Mouse (Mus musculus) hindbrain, embryonic 14.5 days (tissue): ENCODE measurements around the gene Fam162a. TPM values are rescaled to one million over a fixed set of nuclear protein-coding genes. Genes with fewer than 3 reads are reported as not detected.

Experiments used
- ATAC-seq: fragments of 200-750 bp; cut with Nextera tagmentation; 2 replicates; pipeline ENCODE4 v1.8.0; 2017; ENCODE audit warnings: moderate number of reproducible peaks, mild to moderate bottlenecking, moderate TSS enrichment, moderate library complexity; ENCODE audit not compliant: low FRiP score
- DNase-seq: peaks from one replicate; pipeline ENCODE4 v3.0.0-alpha.2; 2015; ENCODE audit warnings: low spot score
- H3K27ac ChIP-seq: fragments of 300-500 bp; sonication (generic); 2 replicates; pipeline ENCODE4 v1.5.1; 2014; ENCODE audit warnings: mild to moderate bottlenecking, moderate library complexity
- H3K27me3 ChIP-seq: fragments of 300-500 bp; sonication (generic); 2 replicates; pipeline ENCODE4 v1.6.1; 2014; ENCODE audit warnings: mild to moderate bottlenecking, low read length, mixed read lengths; ENCODE audit not compliant: control insufficient read depth, insufficient read depth
- H3K36me3 ChIP-seq: fragments of 300-500 bp; sonication (generic); replicated peaks from 2 replicates; pipeline ENCODE4 v1.6.1; 2014; ENCODE audit not compliant: control insufficient read depth, insufficient read depth
- H3K4me1 ChIP-seq: fragments of 300-500 bp; sonication (generic); replicated peaks from 2 replicates; pipeline ENCODE4 v1.6.1; 2014; ENCODE audit warnings: antibody characterized with exemption, low read length, mixed read lengths; ENCODE audit not compliant: control insufficient read depth, insufficient read depth
- H3K4me2 ChIP-seq: fragments of 300-500 bp; sonication (generic); replicated peaks from 2 replicates; pipeline ENCODE4 v1.6.1; 2014; ENCODE audit warnings: mild to moderate bottlenecking, moderate library complexity
- H3K4me3 ChIP-seq: fragments of 300-500 bp; sonication (generic); replicated peaks from 2 replicates; pipeline ENCODE4 v1.5.1; 2014; ENCODE audit warnings: mild to moderate bottlenecking, low read length
- H3K9ac ChIP-seq: fragments of 300-500 bp; sonication (generic); 2 replicates; pipeline ENCODE4 v1.6.1; 2014
- H3K9me3 ChIP-seq: fragments of 300-500 bp; sonication (generic); 2 replicates; pipeline ENCODE4 v1.6.1; 2016; ENCODE audit warnings: low read length; ENCODE audit not compliant: control insufficient read depth
- WGBS: fragments of 180-500 bp; shearing (Covaris S2); extraction: QIAGEN DNeasy Blood & Tissue Kit; methylation state at CpG from one replicate; pipeline ENCODE4 v1.1.7; 2014; 5-methylcytosine and 5-hydroxymethylcytosine counted together
- polyA plus RNA-seq: library from polyadenylated mRNA; unstranded; fragments of >200 nt; fragmentation: Nextera tagmentation; extraction: Ambion mirVana; gene quantifications from 2 replicates; pipeline ENCODE4 v1.2.1, GENCODE M21; 2014

Fam162a gene
- polyA plus RNA-seq, 1 experiment from 2014 or later = 139 TPM

DNA sequence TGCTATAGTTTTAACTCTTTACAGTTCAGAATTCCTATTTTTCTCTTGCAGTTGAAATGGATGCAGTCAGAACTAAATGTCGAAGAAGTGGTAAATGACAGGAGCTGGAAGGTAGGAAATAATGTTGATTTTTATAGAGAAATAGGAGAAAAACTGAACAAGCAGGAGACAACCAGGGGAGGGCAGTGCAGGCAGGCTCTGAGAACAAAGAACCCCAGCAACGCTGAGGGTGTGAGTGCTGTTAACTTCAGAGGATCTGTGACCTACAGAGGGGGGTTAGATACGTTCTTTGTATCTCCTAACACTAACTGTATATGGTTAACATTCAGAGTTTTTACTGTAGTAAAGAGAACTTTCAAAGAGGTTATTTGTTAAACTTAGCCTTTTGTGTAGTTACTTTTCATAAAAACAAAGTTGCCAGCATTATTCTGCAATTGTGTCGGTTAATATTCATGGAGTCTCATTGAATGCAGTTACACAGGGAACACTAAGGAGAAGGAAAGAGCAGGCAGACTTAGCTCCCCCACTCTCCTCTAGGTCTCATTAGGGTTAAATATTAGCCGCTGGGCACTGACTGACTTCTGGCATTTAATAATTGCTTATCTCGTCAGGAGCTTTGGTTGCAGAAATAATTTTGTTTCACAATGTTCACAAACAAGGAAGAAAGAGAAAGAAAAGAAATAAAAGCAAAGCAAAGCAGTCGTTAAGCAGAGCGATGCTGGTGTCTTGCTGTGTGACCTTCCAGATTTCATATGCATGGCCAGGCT, 18.6 kb upstream of the Fam162a start:
- Histone ChIP-seq H3K4me1 (no peaks in the 10 kb centered on the region), H3K9me3 (no peaks in the 10 kb centered on the region), H3K4me3 (no peak overlapping the region), H3K27ac (no peak overlapping the region), H3K9ac (no peak overlapping the region), H3K27me3 (no peaks in the 10 kb centered on the region), H3K36me3 (peaks cover 48% of the 10 kb centered on the region), H3K4me2 (no peak overlapping the region)
- 71% methylated on average over 8 of the region's 8 CpGs for WGBS
- ATAC-seq = no peak
- DNase-seq = no peak

DNA sequence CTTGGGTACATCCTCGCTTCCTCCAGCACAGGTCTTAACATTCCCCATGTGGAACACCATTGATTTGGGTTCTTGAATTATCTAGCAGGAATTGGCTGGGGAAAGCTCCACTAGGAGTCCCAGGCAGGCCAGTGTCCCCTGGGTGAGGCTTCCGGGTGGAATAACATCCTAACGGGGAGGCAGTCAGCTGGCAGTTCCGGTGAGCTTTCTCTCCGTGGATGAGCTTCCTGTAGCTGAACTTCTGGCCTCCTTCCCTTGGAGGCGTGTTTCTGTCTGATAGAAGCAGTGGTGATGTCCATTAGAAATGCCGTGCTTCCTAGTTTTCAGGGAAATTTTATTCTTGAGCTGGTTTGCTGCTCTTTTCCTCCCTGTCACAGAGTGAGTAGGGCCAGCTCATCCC, 17.7 kb upstream of the Fam162a start:
- Histone ChIP-seq H3K4me3 (no peak overlapping the region), H3K27me3 (no peaks in the 10 kb centered on the region), H3K4me2 (no peak overlapping the region), H3K36me3 (peaks cover 52% of the 10 kb centered on the region), H3K4me1 (no peaks in the 10 kb centered on the region), H3K9ac (no peak overlapping the region), H3K27ac (no peak overlapping the region), H3K9me3 (no peaks in the 10 kb centered on the region)
- 93% methylated on average over 7 of the region's 7 CpGs for WGBS
- no peak for ATAC-seq
- DNase-seq = no peak

DNA sequence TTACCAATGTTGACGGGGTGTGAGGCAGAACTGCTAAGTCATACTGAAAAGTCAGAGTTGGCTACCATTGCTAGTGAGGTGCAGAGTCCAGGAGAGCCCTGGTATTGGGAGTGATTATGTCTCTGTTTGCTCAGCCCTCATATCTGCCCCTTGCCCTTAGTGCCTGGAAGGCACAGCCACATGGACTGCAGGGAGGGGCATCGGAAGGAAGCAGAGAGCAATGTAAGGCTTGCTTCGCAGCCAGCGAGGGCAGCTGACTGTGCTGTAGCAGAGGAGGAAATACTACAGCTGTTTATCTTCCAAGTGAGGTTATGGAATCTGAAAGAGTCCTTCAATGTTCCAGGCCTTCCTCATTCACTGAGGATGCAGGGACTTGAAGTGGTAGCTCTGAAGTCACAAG, 16.5 kb upstream of the Fam162a start:
- DNase-seq = no peak
- Histone ChIP-seq H3K4me3 (no peak overlapping the region), H3K4me1 (no peaks in the 10 kb centered on the region), H3K36me3 (peaks cover 63% of the 10 kb centered on the region), H3K9ac (no peak overlapping the region), H3K9me3 (no peaks in the 10 kb centered on the region), H3K27me3 (no peaks in the 10 kb centered on the region), H3K27ac (no peak overlapping the region), H3K4me2 (no peak overlapping the region)
- 94% methylated on average over 4 of the region's 4 CpGs for WGBS
- ATAC-seq = no peak

DNA sequence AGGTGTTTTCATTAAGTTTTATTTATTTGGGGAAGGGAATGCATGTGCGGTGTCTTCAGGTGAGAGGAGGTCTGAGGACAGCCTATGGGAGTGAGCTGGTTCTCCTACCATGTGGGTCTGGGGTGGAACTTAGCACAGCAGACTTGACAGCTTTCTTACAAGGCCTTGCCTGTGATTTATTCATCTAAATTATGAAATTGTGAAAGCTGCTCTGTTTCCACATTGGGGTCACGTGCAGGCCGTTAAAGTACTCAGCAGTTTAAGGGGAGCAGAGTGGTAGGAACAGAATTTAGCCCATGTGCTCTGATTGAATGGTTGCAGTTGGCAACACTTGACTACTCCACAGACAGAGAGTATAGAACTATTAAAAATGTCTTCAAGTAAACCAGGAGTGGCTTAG, 8.5 kb upstream of the Fam162a start:
- H3K9me3 ChIP-seq = no peaks in the 10 kb centered on the region
- DNase-seq (no peak), ATAC-seq (no peak)
- no peak overlapping the region for H3K4me2 ChIP-seq
- H3K4me3 ChIP-seq = no peak overlapping the region
- H3K27ac ChIP-seq = no peak overlapping the region
- H3K9ac ChIP-seq = no peak overlapping the region
- H3K4me1 ChIP-seq = no peaks in the 10 kb centered on the region
- no peaks in the 10 kb centered on the region for H3K27me3 ChIP-seq
- WGBS = 94% methylated on average over 3 of the region's 3 CpGs
- H3K36me3 ChIP-seq = peaks cover 17% of the 10 kb centered on the region; the same call in 1 of the 2 replicates

DNA sequence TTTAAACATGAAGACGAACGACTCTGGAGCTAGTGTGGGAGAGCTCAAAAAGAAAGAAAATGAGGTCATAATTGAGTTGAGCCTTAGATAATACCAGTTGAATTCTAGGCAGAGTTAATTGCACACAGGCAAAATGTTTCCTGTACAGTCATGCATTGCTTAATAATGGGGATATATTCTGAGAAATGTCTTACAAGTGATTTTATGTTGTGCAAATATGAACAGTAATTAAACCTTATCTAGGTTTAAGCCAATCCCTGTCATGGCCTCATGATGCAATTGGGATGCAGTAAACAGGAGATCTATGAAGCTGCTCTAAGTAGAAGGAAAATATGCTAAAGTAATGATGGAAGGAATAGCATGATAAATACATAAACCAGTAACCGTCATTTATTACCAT, 3.4 kb upstream of the Fam162a start:
- Histone ChIP-seq H3K27me3 (no peaks in the 10 kb centered on the region), H3K4me3 (no peak overlapping the region), H3K4me1 (peaks cover 10% of the 10 kb centered on the region), H3K9me3 (no peaks in the 10 kb centered on the region), H3K4me2 (no peak overlapping the region), H3K36me3 (no peaks in the 10 kb centered on the region; the same call in 1 of the 2 replicates), H3K27ac (no peak overlapping the region), H3K9ac (no peak overlapping the region)
- WGBS = 92% methylated on average over 3 of the region's 3 CpGs
- DNase-seq (no peak), ATAC-seq (no peak)

DNA sequence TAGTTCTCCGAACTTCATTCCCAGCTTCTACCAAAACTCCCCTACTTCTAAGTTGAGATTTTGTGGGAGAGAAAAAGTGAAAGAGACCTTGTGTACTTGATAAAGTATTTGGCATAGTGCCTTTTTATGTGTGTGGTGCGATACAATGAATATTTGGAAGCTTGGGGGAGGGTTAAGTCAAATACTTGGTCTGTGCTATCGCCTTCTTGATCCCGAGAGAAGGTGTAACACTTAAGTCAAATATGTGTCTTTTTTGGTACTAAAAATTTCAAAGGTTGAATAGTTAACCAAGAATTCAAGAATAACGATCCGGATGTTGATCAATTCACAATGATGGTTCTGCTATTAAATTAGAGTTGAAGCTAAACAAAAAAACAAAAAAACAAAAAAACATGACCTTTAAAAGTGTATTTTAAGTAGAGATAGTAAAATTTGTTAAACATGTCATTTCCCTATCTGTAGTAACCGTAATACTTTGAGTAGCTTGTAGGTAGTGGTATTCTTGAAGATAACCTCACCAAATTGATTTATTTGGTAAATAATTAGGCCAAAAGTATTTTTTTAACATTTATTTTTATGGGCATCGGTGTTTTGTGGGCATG, 1.1 kb upstream of the Fam162a start:
- peak overlapping the region; percentile 85 for H3K4me2 ChIP-seq
- ATAC-seq (no peak), DNase-seq (no peak)
- peaks cover 19% of the 10 kb centered on the region for H3K4me1 ChIP-seq
- no peaks in the 10 kb centered on the region for H3K9me3 ChIP-seq
- no peaks in the 10 kb centered on the region for H3K36me3 ChIP-seq
- peak overlapping the region; percentile 76 for H3K4me3 ChIP-seq
- H3K9ac ChIP-seq = peak overlapping the region; percentile 90
- H3K27me3 ChIP-seq = no peaks in the 10 kb centered on the region
- 29% methylated on average over 8 of the region's 8 CpGs for WGBS
- peak overlapping the region; percentile 100 for H3K27ac ChIP-seq

DNA sequence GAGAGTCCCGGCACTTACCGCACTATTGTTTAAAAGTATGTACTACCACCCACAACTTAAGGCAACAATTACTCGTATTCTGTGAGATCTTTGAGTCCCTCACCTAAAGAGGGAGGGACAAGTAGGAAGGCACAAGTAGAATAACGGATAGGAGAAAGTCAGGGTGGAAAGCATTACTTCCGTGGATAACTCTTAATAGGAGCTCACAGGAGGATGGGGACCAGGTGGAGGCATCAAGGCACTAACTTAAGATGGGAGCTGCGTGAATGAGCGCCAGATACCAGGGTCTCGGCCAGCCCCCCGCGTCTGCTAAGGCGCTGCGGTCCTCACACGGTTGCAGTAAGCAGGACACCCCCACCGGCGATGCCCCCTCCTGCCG, 334 bp downstream of the Fam162a start:
- WGBS = 0% methylated on average over 16 of the region's 16 CpGs
- Histone ChIP-seq H3K4me3 (peak overlapping the region; percentile 76), H3K9me3 (no peaks in the 10 kb centered on the region), H3K9ac (peak overlapping the region; percentile 90), H3K27ac (peak overlapping the region; percentile 100), H3K4me2 (peak overlapping the region; percentile 85), H3K27me3 (no peaks in the 10 kb centered on the region), H3K36me3 (no peaks in the 10 kb centered on the region), H3K4me1 (peaks cover 19% of the 10 kb centered on the region)
- DNase-seq (peak; percentile 27), ATAC-seq (no peak)

DNA sequence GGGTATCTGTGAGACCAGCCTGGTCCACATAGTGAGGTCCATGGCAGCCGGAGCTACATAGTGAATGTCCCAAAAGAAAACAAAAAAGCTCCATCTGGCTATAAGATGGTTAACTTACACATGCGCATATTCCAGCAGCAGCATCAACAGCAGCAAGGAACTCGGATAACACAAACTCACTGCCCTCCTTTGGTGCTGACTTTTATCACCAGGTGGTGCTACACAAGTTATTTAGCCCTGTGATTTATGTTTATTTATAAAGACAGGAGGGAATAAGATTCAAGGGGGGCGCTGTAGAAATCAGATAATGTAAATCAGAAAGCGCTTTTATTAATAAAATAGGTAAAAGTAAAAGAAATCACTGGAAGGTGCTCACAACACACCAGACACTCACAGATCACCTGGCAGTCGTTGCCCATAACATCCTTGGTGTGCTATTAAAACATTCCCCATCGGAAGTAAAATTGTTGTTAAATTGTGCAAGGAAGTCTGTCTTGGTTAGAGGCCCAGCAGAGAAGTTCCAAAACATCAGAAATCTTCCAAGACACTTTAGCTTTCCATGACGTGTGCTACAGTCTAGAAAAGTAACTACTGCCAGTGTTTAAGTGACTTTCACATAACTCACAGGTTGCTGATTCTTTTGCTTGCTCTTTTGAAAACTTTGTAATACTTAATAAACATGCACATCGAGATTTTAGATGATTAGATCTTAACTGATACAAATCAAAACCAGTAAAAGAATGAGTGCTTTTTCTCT, 1.4 kb downstream of the Fam162a start:
- 40% methylated on average over 9 of the region's 9 CpGs for WGBS
- no peaks in the 10 kb centered on the region for H3K36me3 ChIP-seq
- H3K4me1 ChIP-seq = peaks cover 19% of the 10 kb centered on the region
- H3K4me3 ChIP-seq = peak overlapping the region; percentile 76
- no peak for DNase-seq
- H3K9me3 ChIP-seq = no peaks in the 10 kb centered on the region
- H3K9ac ChIP-seq = peak overlapping the region; percentile 90
- H3K27ac ChIP-seq = no peak overlapping the region
- no peak for ATAC-seq
- H3K4me2 ChIP-seq = peak overlapping the region; percentile 85
- H3K27me3 ChIP-seq = no peaks in the 10 kb centered on the region

DNA sequence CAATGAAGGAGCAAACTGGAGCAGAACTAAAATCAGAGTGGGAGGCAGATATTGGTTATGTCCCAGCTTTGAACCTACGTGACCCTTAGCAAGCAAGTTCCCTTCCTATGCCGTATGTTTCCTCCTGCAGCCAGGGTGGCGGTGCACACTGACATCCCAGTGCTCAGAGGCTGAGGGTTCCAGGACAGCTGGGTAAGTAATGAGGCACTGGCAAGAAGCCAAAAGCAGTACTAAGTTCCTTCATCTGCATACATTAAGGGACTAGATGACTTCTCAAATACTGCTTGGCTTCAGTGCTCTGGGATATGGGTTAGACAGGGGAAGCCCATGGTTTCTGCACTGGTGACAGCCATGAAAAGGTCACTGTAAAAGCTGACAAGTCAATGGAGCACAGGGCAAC, 3.0 kb downstream of the Fam162a start:
- H3K9ac ChIP-seq = no peak overlapping the region
- H3K36me3 ChIP-seq = no peaks in the 10 kb centered on the region
- H3K4me3 ChIP-seq = no peak overlapping the region
- no peaks in the 10 kb centered on the region for H3K27me3 ChIP-seq
- H3K27ac ChIP-seq = no peak overlapping the region
- WGBS = 43% methylated on average over 3 of the region's 3 CpGs
- DNase-seq (no peak), ATAC-seq (no peak)
- no peaks in the 10 kb centered on the region for H3K9me3 ChIP-seq
- H3K4me1 ChIP-seq = peaks cover 19% of the 10 kb centered on the region
- H3K4me2 ChIP-seq = no peak overlapping the region
